Mouse (Mus musculus) B cell, adult 2 months (primary cell): ENCODE data around the gene Foxj2.

ENCODE experiments used
- DNase-seq, 2 experiments: peaks; one replicate each; pipeline ENCODE4 v3.0.0; 2022

Gene Foxj2

GRCm38 (mm10) chr6:122819306-122820070 lies at the start of gene Foxj2:
Gene Foxj2 (plus strand): TSS chr6:122819914.
- DNase-seq: peak; percentile 74 to 75

- DNase-seq: no peak
Measured at GRCm38 (mm10) chr6:122770760-122771315, 48.9 kb upstream of the Foxj2 start.

GRCm38 (mm10) chr6:122772701-122773100 lies 47.0 kb upstream of the Foxj2 start:
- no peak for DNase-seq

GRCm38 (mm10) chr6:122774345-122774744 lies 45.4 kb upstream of the Foxj2 start:
- DNase-seq: no peak

GRCm38 (mm10) chr6:122776040-122776439 lies 43.7 kb upstream of the Foxj2 start:
- no peak for DNase-seq

GRCm38 (mm10) chr6:122779916-122780315 lies 39.8 kb upstream of the Foxj2 start:
- DNase-seq: no peak

- DNase-seq: no peak
Measured at GRCm38 (mm10) chr6:122781167-122781566, 38.5 kb upstream of the Foxj2 start.

GRCm38 (mm10) chr6:122782164-122782563 lies 37.5 kb upstream of the Foxj2 start:
- no peak for DNase-seq

GRCm38 (mm10) chr6:122784866-122785265 lies 34.8 kb upstream of the Foxj2 start:
- DNase-seq: peak; percentile 26 to 36

- DNase-seq: peak; percentile 72 to 75
Measured at GRCm38 (mm10) chr6:122786275-122786674, 33.4 kb upstream of the Foxj2 start.

GRCm38 (mm10) chr6:122795254-122795935 lies 24.3 kb upstream of the Foxj2 start:
- DNase-seq: no peak

- no peak for DNase-seq
Measured at GRCm38 (mm10) chr6:122800640-122801300, 18.9 kb upstream of the Foxj2 start.

- peak; percentile 60 to 64 for DNase-seq
Measured at GRCm38 (mm10) chr6:122801301-122801800, 18.4 kb upstream of the Foxj2 start, which contains the start of gene Slc2a3. Gene Slc2a3 (minus strand): TSS chr6:122801640.

- DNase-seq: peak in 1 of 2 experiments; percentile 59
Measured at GRCm38 (mm10) chr6:122801801-122802514, 17.8 kb upstream of the Foxj2 start.

GRCm38 (mm10) chr6:122804418-122804817 lies 15.3 kb upstream of the Foxj2 start:
- peak; percentile 88 to 90 for DNase-seq

- peak in 1 of 2 experiments; percentile 69 for DNase-seq
Measured at GRCm38 (mm10) chr6:122810022-122810614, 9.6 kb upstream of the Foxj2 start.

- DNase-seq: peak; percentile 92 to 95
Measured at GRCm38 (mm10) chr6:122810615-122811279, 9.0 kb upstream of the Foxj2 start.

GRCm38 (mm10) chr6:122811280-122811652 lies 8.4 kb upstream of the Foxj2 start:
- DNase-seq: peak; percentile 93 to 94

GRCm38 (mm10) chr6:122811771-122812600 lies 7.7 kb upstream of the Foxj2 start:
- DNase-seq: peak; percentile 74 to 83

GRCm38 (mm10) chr6:122812716-122813115 lies 7.0 kb upstream of the Foxj2 start:
- DNase-seq: no peak
